Mouse (Mus musculus): ENCODE measurements at regions not wholly inside any gene's neighbourhood (a gene's known extent, or its start where the extent isn't known, plus 50 kb on each side); places are given as distances from the start of the nearest gene placed in this dataset.
A peak's percentile ranks its signal among the peaks of the same experiment; 100 is the strongest.

- TF ChIP-seq POLR2A (IDR thresholded peaks at IDR 0.05; ENCODE audit: borderline replicate concordance, extremely low read depth, low read depth, low read length) (no peak), CTCF (IDR thresholded peaks at IDR 0.05; ENCODE audit: insufficient read depth, low read length) (0 out of 2 replicates have a peak, but pooled peaks have one; percentile 34)
These were observed 89.5 kb upstream of the Smad1 start for GRCm38 (mm10) chr8:79488861-79489260.

Data from lung, adult 2 months (tissue).